Mouse (Mus musculus) lung, embryonic 14.5 days (tissue): ENCODE results near the gene Cep57. TPM values are rescaled to one million over a fixed set of nuclear protein-coding genes. Genes with fewer than 3 reads are reported as not detected.
A peak's percentile ranks its signal among the peaks of the same experiment; 100 is the strongest.
"Not testable (repeated sequence)": the region's sequence is repeated elsewhere in the genome, so short reads cannot be mapped to it uniquely, and the experiment has no call there.

ENCODE experiments used
- ATAC-seq: fragments of 200-750 bp; cut with Nextera tagmentation; 2 replicates; pipeline ENCODE4 v1.8.0; 2017; ENCODE audit warnings: mild to moderate bottlenecking, moderate TSS enrichment, moderate library complexity; ENCODE audit not compliant: insufficient read depth
- DNase-seq: peaks from one replicate; pipeline ENCODE4 v3.0.0-alpha.2; 2015
- H3K27ac ChIP-seq: fragments of 300-500 bp; sonication (generic); 2 replicates; pipeline ENCODE4 v1.5.1; 2014; ENCODE audit warnings: low read depth, mild to moderate bottlenecking, moderate library complexity
- H3K27me3 ChIP-seq: fragments of 300-500 bp; sonication (generic); 2 replicates; pipeline ENCODE4 v1.6.1; 2014; ENCODE audit warnings: low read length, control low read depth; ENCODE audit not compliant: insufficient read depth
- H3K36me3 ChIP-seq: fragments of 300-500 bp; sonication (generic); 2 replicates; pipeline ENCODE4 v1.6.1; 2014; ENCODE audit warnings: control low read depth; ENCODE audit not compliant: insufficient read depth
- H3K4me1 ChIP-seq: fragments of 300-500 bp; sonication (generic); 2 replicates; pipeline ENCODE4 v1.6.1; 2014; ENCODE audit warnings: antibody characterized with exemption, control low read depth; ENCODE audit not compliant: insufficient read depth
- H3K4me2 ChIP-seq: fragments of 300-500 bp; sonication (generic); 2 replicates; pipeline ENCODE4 v1.6.1; 2014; ENCODE audit warnings: mild to moderate bottlenecking
- H3K4me3 ChIP-seq: fragments of 300-500 bp; sonication (generic); 2 replicates; pipeline ENCODE4 v1.5.1; 2014; ENCODE audit warnings: low read depth, low read length
- H3K9ac ChIP-seq: fragments of 300-500 bp; sonication (generic); 2 replicates; pipeline ENCODE4 v1.6.1; 2014
- H3K9me3 ChIP-seq: fragments of 300-500 bp; sonication (generic); 2 replicates; pipeline ENCODE4 v1.6.1; 2016; ENCODE audit warnings: low read depth, low read length, control low read depth
- CTCF ChIP-seq: IDR thresholded peaks from 2 replicates; pipeline ENCODE4 v1.5.1; 2016; ENCODE audit warnings: antibody characterized with exemption, low read depth
- WGBS: fragments of 180-500 bp; shearing (Covaris S2); extraction: QIAGEN DNeasy Blood & Tissue Kit; methylation state at CpG from one replicate; pipeline ENCODE4 v1.1.7; 2014; 5-methylcytosine and 5-hydroxymethylcytosine counted together
- polyA plus RNA-seq: library from polyadenylated mRNA; unstranded; fragments of >200 nt; fragmentation: Nextera tagmentation; extraction: Ambion mirVana; gene quantifications from 2 replicates; pipeline ENCODE4 v1.2.1, GENCODE M21; 2014

Cep57 gene
- polyA plus RNA-seq, 1 experiment from 2014 or later, result 57.3 TPM

- 71% methylated on average over 1 of the region's 1 CpGs for WGBS
- H3K36me3 ChIP-seq, result peaks cover 57% of the 10 kb centered on the region
- TF ChIP-seq CTCF, result 0 out of 2 replicates have a peak, but pooled peaks have one; percentile 3
Observed at GRCm38 (mm10) chr9:13794302-13794701, 32.6 kb downstream of the Cep57 start.

DNA sequence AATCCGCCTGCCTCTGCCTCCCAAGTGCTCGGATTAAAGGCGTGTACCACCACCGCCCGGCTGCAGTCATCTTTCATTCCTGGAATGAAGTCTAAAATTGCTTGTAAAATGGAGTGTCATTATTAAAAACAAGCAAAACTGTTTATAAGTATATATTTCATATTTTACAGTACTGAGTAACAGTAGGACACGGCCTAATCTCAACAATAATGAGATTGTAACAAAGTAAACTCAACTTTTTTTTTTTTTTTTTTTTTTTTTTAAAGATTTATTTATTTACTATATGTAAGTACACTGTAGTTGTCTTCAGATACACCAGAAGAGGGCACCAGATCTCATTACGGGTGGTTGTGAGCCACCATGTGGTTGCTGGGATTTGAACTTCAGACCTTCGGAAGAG lies 36.0 kb downstream of the Cep57 start:
- not testable (repeated sequence) for H3K4me3 ChIP-seq, DNase-seq, H3K4me2 ChIP-seq, H3K27me3 ChIP-seq, ATAC-seq, H3K4me1 ChIP-seq, H3K9me3 ChIP-seq, H3K9ac ChIP-seq, H3K27ac ChIP-seq
- peaks cover 63% of the 10 kb centered on the region for H3K36me3 ChIP-seq
- 96% methylated on average over 7 of the region's 8 CpGs for WGBS

More at GRCm38 (mm10) chr9:13794302-13794701, 32.6 kb downstream of the Cep57 start:
- no peak overlapping the region for H3K27ac ChIP-seq
- H3K9me3 ChIP-seq, result no peaks in the 10 kb centered on the region
- H3K4me2 ChIP-seq, result no peak overlapping the region
- H3K4me1 ChIP-seq, result no peaks in the 10 kb centered on the region
- ATAC-seq (no peak), DNase-seq (no peak)
- no peaks in the 10 kb centered on the region for H3K27me3 ChIP-seq
- H3K4me3 ChIP-seq, result no peak overlapping the region
- no peak overlapping the region for H3K9ac ChIP-seq

DNA sequence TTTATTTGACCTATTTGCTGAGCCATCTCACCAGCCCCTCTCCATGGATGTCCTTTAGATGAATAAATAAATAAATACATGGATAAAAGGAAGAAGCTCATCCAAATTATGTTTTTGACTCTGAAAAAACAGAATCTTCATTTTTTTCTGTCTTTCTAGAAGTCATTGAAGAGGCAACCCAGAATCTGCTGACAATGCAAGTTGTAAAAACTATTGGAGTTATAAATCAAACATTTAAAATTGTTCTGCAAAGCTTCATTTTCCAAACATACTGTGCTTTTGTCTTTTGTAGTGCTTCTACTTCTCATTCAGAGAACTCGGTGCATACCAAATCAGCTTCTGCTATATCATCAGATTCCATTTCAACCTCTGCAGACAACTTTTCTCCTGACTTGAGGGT lies 44.9 kb downstream of the Cep57 start:
- TF ChIP-seq CTCF, result no peak
- DNase-seq (no peak), ATAC-seq (no peak)
- H3K27me3 ChIP-seq, result no peaks in the 10 kb centered on the region
- H3K4me2 ChIP-seq, result no peak overlapping the region
- H3K4me1 ChIP-seq, result no peaks in the 10 kb centered on the region
- no peak overlapping the region for H3K4me3 ChIP-seq
- no peaks in the 10 kb centered on the region; the same call in 1 of the 2 replicates for H3K9me3 ChIP-seq
- no peak overlapping the region for H3K27ac ChIP-seq
- H3K36me3 ChIP-seq, result peaks cover 25% of the 10 kb centered on the region
- 95% methylated on average over 1 of the region's 1 CpGs for WGBS
- no peak overlapping the region for H3K9ac ChIP-seq

GRCm38 (mm10) chr9:13774732-13775131 lies 52.2 kb downstream of the Cep57 start:
- 96% methylated on average over 1 of the region's 1 CpGs for WGBS
- H3K36me3 ChIP-seq, result no peaks in the 10 kb centered on the region
- H3K4me3 ChIP-seq, result no peak overlapping the region
- H3K27me3 ChIP-seq, result no peaks in the 10 kb centered on the region
- ATAC-seq (no peak), DNase-seq (no peak)
- H3K9ac ChIP-seq, result no peak overlapping the region
- no peak overlapping the region for H3K27ac ChIP-seq
- H3K4me2 ChIP-seq, result no peak overlapping the region
- TF ChIP-seq CTCF, result no peak
- H3K9me3 ChIP-seq, result no peaks in the 10 kb centered on the region; the same call in 1 of the 2 replicates
- H3K4me1 ChIP-seq, result no peaks in the 10 kb centered on the region

GRCm38 (mm10) chr9:13766570-13766969 lies 60.3 kb downstream of the Cep57 start:
- 89% methylated on average over 7 of the region's 7 CpGs for WGBS
- no peak overlapping the region for H3K9ac ChIP-seq

GRCm38 (mm10) chr9:13765624-13766023 lies 61.3 kb downstream of the Cep57 start:
- DNase-seq (no peak), ATAC-seq (no peak)
- H3K4me3 ChIP-seq, result no peak overlapping the region
- no peak overlapping the region for H3K9ac ChIP-seq
- no peaks in the 10 kb centered on the region for H3K4me1 ChIP-seq
- no peak for TF ChIP-seq CTCF
- H3K9me3 ChIP-seq, result no peaks in the 10 kb centered on the region
- H3K27ac ChIP-seq, result no peak overlapping the region
- H3K4me2 ChIP-seq, result no peak overlapping the region
- no peaks in the 10 kb centered on the region for H3K27me3 ChIP-seq
- whole genome bisulfite sequencing, result 76% methylated on average over 2 of the region's 2 CpGs
- H3K36me3 ChIP-seq, result 0 out of 2 replicates have a peak, but pooled peaks cover 3% of the 10 kb centered on the region

More at GRCm38 (mm10) chr9:13766570-13766969, 60.3 kb downstream of the Cep57 start:
- Histone ChIP-seq H3K4me3 (no peak overlapping the region), H3K27me3 (no peaks in the 10 kb centered on the region), H3K36me3 (0 out of 2 replicates have a peak, but pooled peaks cover 3% of the 10 kb centered on the region), H3K4me2 (no peak overlapping the region), H3K9me3 (no peaks in the 10 kb centered on the region), H3K4me1 (no peaks in the 10 kb centered on the region), H3K27ac (no peak overlapping the region)
- DNase-seq (no peak), ATAC-seq (no peak)
- TF ChIP-seq CTCF, result no peak

DNA sequence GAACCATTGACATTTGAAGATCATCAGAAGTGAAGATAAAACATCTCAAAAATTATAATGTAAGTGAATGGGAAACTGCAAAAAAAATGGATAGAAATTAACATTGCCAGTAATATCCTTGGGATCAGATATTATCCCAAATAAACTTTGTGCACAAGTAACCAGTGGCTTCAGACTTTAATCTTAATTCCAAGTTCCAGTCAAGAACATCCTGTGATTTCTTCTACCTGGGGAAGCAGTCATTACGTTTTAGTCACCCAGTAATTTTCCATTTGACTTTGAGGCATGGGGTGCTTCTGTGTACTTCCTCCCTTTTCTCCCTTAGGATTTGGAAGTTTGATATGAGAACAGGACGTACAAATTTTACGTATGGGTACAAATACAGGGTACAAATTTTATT lies 66.5 kb downstream of the Cep57 start:
- H3K36me3 ChIP-seq, result 0 out of 2 replicates have a peak, but pooled peaks cover 3% of the 10 kb centered on the region
- 84% methylated on average over 3 of the region's 3 CpGs for WGBS
- no peak overlapping the region for H3K4me2 ChIP-seq
- peaks cover 4% of the 10 kb centered on the region; the same call in 1 of the 2 replicates for H3K9me3 ChIP-seq
- no peak overlapping the region for H3K27ac ChIP-seq
- ATAC-seq, result no peak
- TF ChIP-seq CTCF, result no peak
- H3K9ac ChIP-seq, result no peak overlapping the region
- H3K4me3 ChIP-seq, result no peak overlapping the region
- no peaks in the 10 kb centered on the region for H3K27me3 ChIP-seq
- no peaks in the 10 kb centered on the region for H3K4me1 ChIP-seq
- no peak for DNase-seq

Other genes starting within 250 kb of the Cep57 start
- gene Mtmr2, start 78.7 kb downstream of the Cep57 start, polyA plus RNA-seq, result 98.9 and 99.5 TPM in 2 replicates
- gene Fam76b, start 609 bp upstream of the Cep57 start, polyA plus RNA-seq, result 28.1 and 29.8 TPM in 2 replicates